Mouse (Mus musculus) limb, embryonic 13.5 days (tissue): ENCODE data around the gene Elfn1. TPM values are rescaled to one million over a fixed set of nuclear protein-coding genes. Genes with fewer than 3 reads are reported as not detected.

Experiments used
- ATAC-seq: fragments of 200-750 bp; cut with Nextera tagmentation; 2 replicates; pipeline ENCODE4 v1.8.0; 2017; ENCODE audit warnings: low read depth, moderate number of reproducible peaks, moderate TSS enrichment; ENCODE audit not compliant: low FRiP score
- H3K27ac ChIP-seq: fragments of 300-500 bp; sonication (generic); 2 replicates; pipeline ENCODE4 v1.5.1; 2015; ENCODE audit warnings: inconsistent platforms, mild to moderate bottlenecking, moderate library complexity
- H3K27me3 ChIP-seq: fragments of 300-500 bp; sonication (generic); 2 replicates; pipeline ENCODE4 v1.6.1; 2015; ENCODE audit warnings: mild to moderate bottlenecking, inconsistent platforms
- H3K36me3 ChIP-seq: fragments of 300-500 bp; sonication (generic); 2 replicates; pipeline ENCODE4 v1.6.1; 2015; ENCODE audit warnings: inconsistent platforms, mild to moderate bottlenecking, moderate library complexity
- H3K4me1 ChIP-seq: fragments of 300-500 bp; sonication (generic); 2 replicates; pipeline ENCODE4 v1.6.1; 2015; ENCODE audit warnings: inconsistent platforms
- H3K4me2 ChIP-seq: fragments of 300-500 bp; sonication (generic); replicated peaks from 2 replicates; pipeline ENCODE4 v1.6.1; 2015; ENCODE audit warnings: inconsistent platforms, mild to moderate bottlenecking, moderate library complexity
- H3K4me3 ChIP-seq: fragments of 300-500 bp; sonication (generic); 2 replicates; pipeline ENCODE4 v1.5.1; 2015; ENCODE audit warnings: moderate library complexity, mild to moderate bottlenecking, inconsistent platforms
- H3K9ac ChIP-seq: fragments of 300-500 bp; sonication (generic); 2 replicates; pipeline ENCODE4 v1.6.1; 2015; ENCODE audit warnings: mild to moderate bottlenecking, inconsistent platforms
- H3K9me3 ChIP-seq: fragments of 300-500 bp; sonication (generic); 2 replicates; pipeline ENCODE4 v1.6.1; 2016; ENCODE audit warnings: inconsistent platforms
- WGBS: fragments of 180-500 bp; shearing (Covaris S2); methylation state at CpG from one replicate; pipeline ENCODE4 v1.1.7; 2015; 5-methylcytosine and 5-hydroxymethylcytosine counted together
- polyA plus RNA-seq: library from polyadenylated mRNA; unstranded; fragments of >200 nt; fragmentation: Nextera tagmentation; extraction: Ambion mirVana; gene quantifications from 2 replicates; pipeline ENCODE4 v1.2.1, GENCODE M21; 2015

The Elfn1 gene
- polyA plus RNA-seq, 1 experiment from 2014 or later, result 0.43 TPM

DNA sequence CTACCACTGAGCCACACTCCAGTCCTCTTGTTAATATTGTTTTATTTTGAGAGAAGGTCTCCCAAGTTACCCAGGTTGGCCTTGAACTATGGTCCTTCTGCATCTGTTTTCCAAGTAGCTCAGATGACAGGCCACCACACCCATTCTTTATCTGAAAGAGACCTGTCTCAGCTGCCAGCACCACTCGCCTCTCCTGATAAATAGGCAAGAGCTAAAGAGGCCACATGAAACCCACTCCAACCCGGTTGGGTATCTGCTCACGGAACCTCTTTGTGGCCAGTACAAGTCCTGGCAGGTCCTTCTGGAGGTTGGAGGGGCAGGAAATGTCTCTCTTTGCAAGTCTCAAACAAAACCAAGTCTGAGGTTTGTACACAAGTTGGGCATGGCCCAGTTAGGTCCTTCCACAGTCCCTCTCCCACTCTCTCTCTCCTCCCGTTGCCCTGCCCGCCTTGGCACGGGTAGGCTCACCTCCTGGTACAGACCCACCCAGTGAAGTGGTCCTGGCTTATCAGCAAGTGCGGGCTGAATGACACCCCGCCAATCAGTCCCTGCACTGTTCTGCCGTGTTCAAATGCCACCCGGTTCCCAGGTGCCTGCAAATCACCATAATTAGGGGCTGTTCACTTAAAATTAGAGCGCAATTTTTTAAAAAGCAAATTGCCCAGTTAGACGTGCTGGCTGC is 104.7 kb downstream of the Elfn1 start:
- peaks cover 6% of the 10 kb centered on the region; the same call in 1 of the 2 replicates for H3K36me3 ChIP-seq
- no peak for ATAC-seq
- H3K9me3 ChIP-seq, result no peaks in the 10 kb centered on the region
- H3K4me3 ChIP-seq, result no peak overlapping the region
- WGBS, result 73% methylated on average over 12 of the region's 12 CpGs
- H3K4me2 ChIP-seq, result no peak overlapping the region
- H3K27me3 ChIP-seq, result no peaks in the 10 kb centered on the region
- no peak overlapping the region for H3K27ac ChIP-seq
- peaks cover 50% of the 10 kb centered on the region for H3K4me1 ChIP-seq
- H3K9ac ChIP-seq, result no peak overlapping the region

- peaks cover 41% of the 10 kb centered on the region for H3K4me1 ChIP-seq
- H3K9me3 ChIP-seq, result no peaks in the 10 kb centered on the region
- no peak overlapping the region for H3K4me2 ChIP-seq
- no peak overlapping the region for H3K9ac ChIP-seq
- H3K27ac ChIP-seq, result no peak overlapping the region
- peaks cover under 1% of the 10 kb centered on the region; the same call in 1 of the 2 replicates for H3K36me3 ChIP-seq
- H3K27me3 ChIP-seq, result no peaks in the 10 kb centered on the region
- ATAC-seq, result no peak
- no peak overlapping the region for H3K4me3 ChIP-seq
- 50% methylated on average over 5 of the region's 5 CpGs for WGBS
These were observed 105.9 kb downstream of the Elfn1 start for GRCm38 (mm10) chr5:140013652-140014051.

DNA sequence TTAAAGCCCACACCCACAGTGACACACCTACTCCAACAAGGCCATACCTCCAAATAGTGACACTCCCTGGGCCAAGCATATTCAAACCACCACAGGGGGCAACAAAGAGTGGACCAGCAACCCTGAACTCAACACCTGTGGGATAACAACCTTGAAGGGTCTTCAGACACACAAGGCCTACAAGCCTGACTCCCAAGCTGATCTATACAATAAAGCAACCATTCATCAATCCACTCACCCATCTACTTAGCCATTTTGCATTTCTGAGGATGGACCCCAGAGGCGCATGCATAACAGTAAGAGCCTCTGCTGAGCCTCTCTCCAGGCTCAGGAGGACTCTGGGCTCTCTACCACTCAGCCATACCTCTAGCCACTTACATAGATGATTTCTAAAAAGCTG is 109.2 kb downstream of the Elfn1 start:
- Histone ChIP-seq H3K4me2 (no peak overlapping the region), H3K4me1 (peaks cover 41% of the 10 kb centered on the region), H3K36me3 (no peaks in the 10 kb centered on the region), H3K27me3 (no peaks in the 10 kb centered on the region), H3K9me3 (no peaks in the 10 kb centered on the region), H3K27ac (no peak overlapping the region), H3K9ac (no peak overlapping the region), H3K4me3 (no peak overlapping the region)
- 100% methylated on average over 1 of the region's 1 CpGs for WGBS
- ATAC-seq, result no peak

GRCm38 (mm10) chr5:140018780-140019179 is 111.0 kb downstream of the Elfn1 start:
- H3K27ac ChIP-seq, result no peak overlapping the region
- H3K4me3 ChIP-seq, result no peak overlapping the region
- no peaks in the 10 kb centered on the region for H3K27me3 ChIP-seq
- H3K36me3 ChIP-seq, result no peaks in the 10 kb centered on the region
- H3K4me1 ChIP-seq, result peaks cover 29% of the 10 kb centered on the region
- no peaks in the 10 kb centered on the region for H3K9me3 ChIP-seq
- ATAC-seq, result no peak
- 88% methylated on average over 7 of the region's 7 CpGs for WGBS
- no peak overlapping the region for H3K4me2 ChIP-seq
- no peak overlapping the region for H3K9ac ChIP-seq

DNA sequence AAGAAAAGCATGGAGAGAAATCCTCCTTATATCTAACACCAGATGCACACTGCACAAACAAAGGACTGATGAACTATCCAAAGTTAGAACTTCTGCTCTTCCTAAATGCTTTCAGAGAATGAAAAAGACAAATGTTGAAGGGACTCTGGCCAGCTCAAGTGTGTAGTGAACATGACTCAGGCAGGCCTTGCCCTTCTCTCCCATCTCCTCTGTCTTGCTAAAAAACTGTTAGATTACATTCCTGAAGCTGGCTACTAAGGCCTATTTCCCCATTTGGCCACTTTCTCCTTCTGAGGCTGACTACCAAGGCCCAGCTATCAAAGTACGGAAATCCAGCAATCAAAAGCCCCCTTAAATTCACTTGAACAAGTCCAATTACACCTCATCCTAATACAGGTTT is 111.9 kb downstream of the Elfn1 start:
- Histone ChIP-seq H3K27ac (no peak overlapping the region), H3K9me3 (no peaks in the 10 kb centered on the region), H3K27me3 (no peaks in the 10 kb centered on the region), H3K4me3 (no peak overlapping the region), H3K4me2 (no peak overlapping the region), H3K36me3 (no peaks in the 10 kb centered on the region), H3K4me1 (peaks cover 28% of the 10 kb centered on the region), H3K9ac (no peak overlapping the region)
- no peak for ATAC-seq
- WGBS, result 91% methylated on average over 1 of the region's 1 CpGs

DNA sequence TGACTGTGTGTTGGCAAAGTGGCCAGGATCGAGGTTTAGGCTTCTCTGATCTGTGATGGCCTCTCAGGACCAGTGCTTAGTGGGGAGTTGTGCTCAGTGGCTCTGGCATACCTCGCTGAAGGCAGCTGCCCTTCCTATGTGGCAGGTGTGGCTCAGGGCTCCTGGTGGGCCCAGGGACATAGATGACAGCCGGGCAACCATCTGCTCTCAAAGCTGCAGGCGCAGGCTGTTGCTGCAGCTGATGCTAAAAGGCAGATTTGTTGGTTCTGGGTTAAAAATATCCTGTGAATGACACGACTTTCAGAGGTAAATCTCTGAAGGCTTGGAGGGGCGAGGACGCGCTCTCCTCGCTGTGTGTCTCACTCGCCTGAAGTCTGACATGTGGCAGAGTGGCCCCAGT is 114.0 kb downstream of the Elfn1 start:
- no peaks in the 10 kb centered on the region for H3K27me3 ChIP-seq
- no peak overlapping the region for H3K9ac ChIP-seq
- no peak overlapping the region for H3K4me2 ChIP-seq
- H3K36me3 ChIP-seq, result no peaks in the 10 kb centered on the region
- 79% methylated on average over 10 of the region's 10 CpGs for WGBS
- 0 out of 2 replicates have a peak, but pooled peaks cover 10% of the 10 kb centered on the region for H3K4me1 ChIP-seq
- ATAC-seq, result no peak
- no peaks in the 10 kb centered on the region for H3K9me3 ChIP-seq
- H3K27ac ChIP-seq, result no peak overlapping the region
- no peak overlapping the region for H3K4me3 ChIP-seq

DNA sequence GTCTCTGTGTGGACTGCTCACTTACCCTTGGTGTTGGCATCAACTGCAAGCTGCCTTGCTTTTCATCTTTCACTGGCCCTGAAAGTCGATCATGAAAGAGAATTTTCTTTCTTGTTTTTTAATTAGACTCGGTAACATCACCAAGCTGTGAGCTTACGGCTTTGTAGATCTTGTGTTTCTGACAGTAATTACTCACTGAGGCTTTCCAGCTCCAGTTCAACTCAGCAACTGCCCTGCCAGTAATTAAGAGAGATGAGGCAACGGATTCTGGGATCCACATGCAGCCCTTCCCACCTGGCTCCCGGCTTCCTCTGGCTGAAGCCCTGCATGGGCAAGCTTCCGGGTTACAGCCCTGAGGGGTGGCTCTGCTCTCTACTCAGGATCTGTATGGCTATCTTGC is 115.1 kb downstream of the Elfn1 start:
- no peak for ATAC-seq
- Histone ChIP-seq H3K36me3 (no peaks in the 10 kb centered on the region), H3K4me2 (no peak overlapping the region), H3K27ac (no peak overlapping the region), H3K9ac (no peak overlapping the region), H3K4me1 (0 out of 2 replicates have a peak, but pooled peaks cover 10% of the 10 kb centered on the region), H3K27me3 (no peaks in the 10 kb centered on the region), H3K4me3 (no peak overlapping the region), H3K9me3 (no peaks in the 10 kb centered on the region)
- 65% methylated on average over 6 of the region's 6 CpGs for WGBS

GRCm38 (mm10) chr5:140023941-140024500 is 116.3 kb downstream of the Elfn1 start:
- Histone ChIP-seq H3K9me3 (no peaks in the 10 kb centered on the region), H3K4me2 (no peak overlapping the region), H3K27me3 (no peaks in the 10 kb centered on the region), H3K9ac (no peak overlapping the region), H3K36me3 (no peaks in the 10 kb centered on the region), H3K4me1 (0 out of 2 replicates have a peak, but pooled peaks cover 8% of the 10 kb centered on the region), H3K4me3 (no peak overlapping the region), H3K27ac (no peak overlapping the region)
- no peak for ATAC-seq
- WGBS, result 51% methylated on average over 3 of the region's 3 CpGs

Other genes starting within 250 kb of the Elfn1 start
- gene Micall2, start 171.6 kb upstream of the Elfn1 start, polyA plus RNA-seq, result 5.4 and 5.9 TPM in 2 replicates
- gene Ints1, start 132.3 kb upstream of the Elfn1 start, polyA plus RNA-seq, result 25.2 and 29.2 TPM in 2 replicates
- gene Mafk, start 116.4 kb upstream of the Elfn1 start, polyA plus RNA-seq, result 7.3 and 8.6 TPM in 2 replicates
- gene Tmem184a, start 88.0 kb upstream of the Elfn1 start, polyA plus RNA-seq, result 1.8 and 2.0 TPM in 2 replicates
- gene Gm26938, start 81.5 kb upstream of the Elfn1 start, polyA plus RNA-seq, result not detected in 2 replicates
- gene Psmg3, start 81.1 kb upstream of the Elfn1 start, polyA plus RNA-seq, result 68.3 and 80.7 TPM in 2 replicates